Mouse (Mus musculus): ENCODE measurements at regions not wholly inside any gene's neighbourhood (a gene's known extent, or its start where the extent isn't known, plus 50 kb on each side); places are given as distances from the start of the nearest gene placed in this dataset.

- Histone ChIP-seq H3K27me3 (ENCODE audit: control insufficient read depth, insufficient read depth, low read length) (no peaks in the 10 kb centered on the region), H3K4me1 (ENCODE audit: control insufficient read depth, insufficient read depth, low read length) (no peaks in the 10 kb centered on the region), H3K27ac (ENCODE audit: low read depth, low read length) (no peak overlapping the region), H3K9ac (replicated peaks; ENCODE audit: low read depth, low read length) (no peak overlapping the region), H3K4me3 (ENCODE audit: low read depth, low read length) (no peak overlapping the region), H3K36me3 (ENCODE audit: control insufficient read depth, insufficient read depth, low read length) (no peaks in the 10 kb centered on the region), H3K4me2 (ENCODE audit: low read depth, low read length) (no peak overlapping the region), H3K9me3 (ENCODE audit: control insufficient read depth, low read length) (no peaks in the 10 kb centered on the region)
- 91% methylated on average over 9 of the region's 9 CpGs for WGBS
- ATAC-seq (ENCODE audit: low read depth) = no peak
Observed at GRCm38 (mm10) chr1:151125028-151125659, 57.2 kb upstream of the Gm47985 start.

- Histone ChIP-seq H3K9ac (replicated peaks; ENCODE audit: low read depth, low read length) (no peak overlapping the region), H3K9me3 (ENCODE audit: control insufficient read depth, low read length) (no peaks in the 10 kb centered on the region), H3K36me3 (ENCODE audit: control insufficient read depth, insufficient read depth, low read length) (no peaks in the 10 kb centered on the region), H3K4me1 (ENCODE audit: control insufficient read depth, insufficient read depth, low read length) (no peaks in the 10 kb centered on the region), H3K4me3 (ENCODE audit: low read depth, low read length) (no peak overlapping the region), H3K4me2 (ENCODE audit: low read depth, low read length) (no peak overlapping the region), H3K27ac (ENCODE audit: low read depth, low read length) (no peak overlapping the region), H3K27me3 (ENCODE audit: control insufficient read depth, insufficient read depth, low read length) (no peaks in the 10 kb centered on the region)
- 82% methylated on average over 3 of the region's 3 CpGs for WGBS
- ATAC-seq (ENCODE audit: low read depth) = no peak
Observed at GRCm38 (mm10) chr1:151125764-151126485, 56.4 kb upstream of the Gm47985 start.

- Histone ChIP-seq H3K4me3 (ENCODE audit: low read depth, low read length) (no peak overlapping the region), H3K27ac (ENCODE audit: low read depth, low read length) (no peak overlapping the region), H3K9ac (replicated peaks; ENCODE audit: low read depth, low read length) (no peak overlapping the region), H3K36me3 (ENCODE audit: control insufficient read depth, insufficient read depth, low read length) (no peaks in the 10 kb centered on the region), H3K27me3 (ENCODE audit: control insufficient read depth, insufficient read depth, low read length) (no peaks in the 10 kb centered on the region), H3K4me1 (ENCODE audit: control insufficient read depth, insufficient read depth, low read length) (no peaks in the 10 kb centered on the region), H3K4me2 (ENCODE audit: low read depth, low read length) (no peak overlapping the region), H3K9me3 (ENCODE audit: control insufficient read depth, low read length) (no peaks in the 10 kb centered on the region)
- ATAC-seq (ENCODE audit: low read depth) = no peak
- 72% methylated on average over 1 of the region's 1 CpGs for WGBS
Observed at GRCm38 (mm10) chr1:151126756-151127155, 55.6 kb upstream of the Gm47985 start.

- Histone ChIP-seq H3K4me3 (ENCODE audit: low read depth, low read length) (no peak overlapping the region), H3K4me2 (ENCODE audit: low read depth, low read length) (no peak overlapping the region), H3K36me3 (ENCODE audit: control insufficient read depth, insufficient read depth, low read length) (no peaks in the 10 kb centered on the region), H3K27ac (ENCODE audit: low read depth, low read length) (no peak overlapping the region), H3K27me3 (ENCODE audit: control insufficient read depth, insufficient read depth, low read length) (no peaks in the 10 kb centered on the region), H3K4me1 (ENCODE audit: control insufficient read depth, insufficient read depth, low read length) (no peaks in the 10 kb centered on the region), H3K9ac (replicated peaks; ENCODE audit: low read depth, low read length) (no peak overlapping the region), H3K9me3 (ENCODE audit: control insufficient read depth, low read length) (no peaks in the 10 kb centered on the region)
- whole genome bisulfite sequencing = 84% methylated on average over 5 of the region's 5 CpGs
- ATAC-seq (ENCODE audit: low read depth) = no peak
Observed at GRCm38 (mm10) chr1:151128005-151128404, 54.3 kb upstream of the Gm47985 start.

- Histone ChIP-seq H3K36me3 (ENCODE audit: control insufficient read depth, insufficient read depth, low read length) (no peaks in the 10 kb centered on the region), H3K9me3 (ENCODE audit: control insufficient read depth, low read length) (no peaks in the 10 kb centered on the region), H3K9ac (replicated peaks; ENCODE audit: low read depth, low read length) (no peak overlapping the region), H3K27me3 (ENCODE audit: control insufficient read depth, insufficient read depth, low read length) (no peaks in the 10 kb centered on the region), H3K27ac (ENCODE audit: low read depth, low read length) (no peak overlapping the region), H3K4me2 (ENCODE audit: low read depth, low read length) (no peak overlapping the region), H3K4me3 (ENCODE audit: low read depth, low read length) (no peak overlapping the region), H3K4me1 (ENCODE audit: control insufficient read depth, insufficient read depth, low read length) (no peaks in the 10 kb centered on the region)
- ATAC-seq (ENCODE audit: low read depth) = no peak
Observed at GRCm38 (mm10) chr1:151128955-151129354, 53.4 kb upstream of the Gm47985 start.

GRCm38 (mm10) chr1:151130036-151130435 is 52.3 kb upstream of the Gm47985 start:
- Histone ChIP-seq H3K36me3 (ENCODE audit: control insufficient read depth, insufficient read depth, low read length) (no peaks in the 10 kb centered on the region), H3K4me3 (ENCODE audit: low read depth, low read length) (no peak overlapping the region), H3K4me1 (ENCODE audit: control insufficient read depth, insufficient read depth, low read length) (no peaks in the 10 kb centered on the region), H3K4me2 (ENCODE audit: low read depth, low read length) (no peak overlapping the region), H3K27me3 (ENCODE audit: control insufficient read depth, insufficient read depth, low read length) (no peaks in the 10 kb centered on the region), H3K9me3 (ENCODE audit: control insufficient read depth, low read length) (no peaks in the 10 kb centered on the region), H3K9ac (replicated peaks; ENCODE audit: low read depth, low read length) (no peak overlapping the region), H3K27ac (ENCODE audit: low read depth, low read length) (no peak overlapping the region)
- 83% methylated on average over 6 of the region's 6 CpGs for WGBS
- no peak for ATAC-seq (ENCODE audit: low read depth)

GRCm38 (mm10) chr1:151130845-151131626 is 51.3 kb upstream of the Gm47985 start:
- H3K9ac ChIP-seq (replicated peaks; ENCODE audit: low read depth, low read length) = no peak overlapping the region
- no peaks in the 10 kb centered on the region for H3K36me3 ChIP-seq (ENCODE audit: control insufficient read depth, insufficient read depth, low read length)
- H3K4me1 ChIP-seq (ENCODE audit: control insufficient read depth, insufficient read depth, low read length) = no peaks in the 10 kb centered on the region
- H3K27ac ChIP-seq (ENCODE audit: low read depth, low read length) = no peak overlapping the region
- no peaks in the 10 kb centered on the region for H3K27me3 ChIP-seq (ENCODE audit: control insufficient read depth, insufficient read depth, low read length)
- no peaks in the 10 kb centered on the region for H3K9me3 ChIP-seq (ENCODE audit: control insufficient read depth, low read length)
- no peak overlapping the region for H3K4me3 ChIP-seq (ENCODE audit: low read depth, low read length)
- ATAC-seq (ENCODE audit: low read depth) = no peak
- 88% methylated on average over 5 of the region's 5 CpGs for WGBS
- H3K4me2 ChIP-seq (ENCODE audit: low read depth, low read length) = no peak overlapping the region

GRCm38 (mm10) chr1:151131627-151132284 is 50.6 kb upstream of the Gm47985 start:
- H3K4me2 ChIP-seq (ENCODE audit: low read depth, low read length) = no peak overlapping the region
- no peak for ATAC-seq (ENCODE audit: low read depth)
- 86% methylated on average over 4 of the region's 4 CpGs for WGBS

More at GRCm38 (mm10) chr1:151131627-151132284, 50.6 kb upstream of the Gm47985 start:
- no peak overlapping the region for H3K27ac ChIP-seq (ENCODE audit: low read depth, low read length)
- H3K36me3 ChIP-seq (ENCODE audit: control insufficient read depth, insufficient read depth, low read length) = no peaks in the 10 kb centered on the region
- no peak overlapping the region for H3K4me3 ChIP-seq (ENCODE audit: low read depth, low read length)
- no peaks in the 10 kb centered on the region for H3K9me3 ChIP-seq (ENCODE audit: control insufficient read depth, low read length)
- no peaks in the 10 kb centered on the region for H3K27me3 ChIP-seq (ENCODE audit: control insufficient read depth, insufficient read depth, low read length)
- H3K9ac ChIP-seq (replicated peaks; ENCODE audit: low read depth, low read length) = no peak overlapping the region
- no peaks in the 10 kb centered on the region for H3K4me1 ChIP-seq (ENCODE audit: control insufficient read depth, insufficient read depth, low read length)
